Mouse (Mus musculus): ENCODE results near the gene Cttnbp2nl.
A peak's percentile ranks its signal among the peaks of the same experiment; 100 is the strongest.

- TF ChIP-seq CTCF (IDR thresholded peaks at IDR 0.05; ENCODE audit: low read depth) (peak; percentile 86), EP300 (optimal IDR thresholded peaks at IDR 0.05) (no peak)
Measured at GRCm38 (mm10) chr3:104967548-104968300, 85.2 kb downstream of the Cttnbp2nl start.

All from stomach, postnatal 0 days (tissue).